Mouse (Mus musculus) ES-E14 (cell line): ENCODE results near the gene Trim9.

Source experiments
- CHD2 ChIP-seq: IDR thresholded peaks from 2 replicates; pipeline ENCODE4 v1.6.1; 2014; ENCODE audit warnings: mild to moderate bottlenecking, low read depth, low read length, inconsistent platforms
- ZC3H11A ChIP-seq: IDR thresholded peaks from 2 replicates; pipeline ENCODE4 v1.6.1; 2012; ENCODE audit warnings: low read depth, mild to moderate bottlenecking, inconsistent platforms, low read length, borderline replicate concordance

GRCm38 (mm10) chr12:70231294-70231693 is 116.1 kb downstream of the Trim9 start, which contains the start of gene Pygl:
- TF ChIP-seq CHD2 (no peak), ZC3H11A (no peak)
